Mouse (Mus musculus): Measurements from ENCODE around the gene Bbs5. TPM values are rescaled to one million over a fixed set of nuclear protein-coding genes. Genes with fewer than 3 reads are reported as not detected.

Bbs5 gene
- polyA plus RNA-seq, 1 experiment from 2014 or later, result 21.2 TPM

GRCm38 (mm10) chr2:69712981-69713625 is 66.1 kb downstream of the Bbs5 start, which contains the start of gene Fastkd1:
Fastkd1 (minus strand) TSS chr2:69713516.
- Histone ChIP-seq H3K9ac (replicated peaks; ENCODE audit: low read length) (peak within 1 kb of the TSS; percentile 60), H3K27ac (replicated peaks; ENCODE audit: low read depth, low read length) (0 out of 2 replicates have a peak within 1 kb of the TSS, but pooled peaks have one; percentile 5), H3K4me3 (replicated peaks; ENCODE audit: low read depth, low read length) (peak within 1 kb of the TSS; percentile 58), H3K9me3 (ENCODE audit: control insufficient read depth, low read length) (no peaks in the 10 kb centered on the region), H3K4me1 (ENCODE audit: control insufficient read depth, insufficient read depth, low read length) (0 out of 2 replicates have a peak, but pooled peaks cover 2% of the 10 kb centered on the region), H3K4me2 (ENCODE audit: low read length) (peak within 1 kb of the TSS; percentile 72), H3K27me3 (ENCODE audit: control insufficient read depth, insufficient read depth, low read length) (no peaks in the 10 kb centered on the region), H3K36me3 (ENCODE audit: control insufficient read depth, insufficient read depth, low read length) (0 out of 2 replicates have a peak, but pooled peaks cover 9% of the 10 kb centered on the region)
- WGBS, result under 1% methylated on average over 39 of the region's 39 CpGs
- DNase-seq (peak; percentile 95), ATAC-seq (ENCODE audit: low FRiP score, low TSS enrichment) (peak; percentile 99)

DNA sequence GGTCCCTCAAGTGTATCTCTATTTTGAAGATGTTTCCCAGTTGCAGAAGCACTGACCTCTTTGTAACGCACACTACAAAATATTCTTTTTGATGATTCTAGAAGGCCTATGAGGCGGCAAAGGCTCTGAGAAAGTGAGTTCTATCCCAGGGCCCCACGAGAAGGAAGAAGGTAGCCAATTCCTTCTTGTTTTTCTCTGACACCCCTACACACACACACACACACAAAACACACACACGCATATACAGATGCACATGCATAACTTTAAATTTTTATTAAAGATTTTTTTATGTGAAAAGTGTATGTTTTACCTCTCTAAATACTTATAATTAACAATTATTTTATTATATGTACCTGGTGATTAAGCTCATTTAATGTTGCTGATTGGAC is 66.6 kb downstream of the Bbs5 start:
- H3K4me3 ChIP-seq (replicated peaks; ENCODE audit: low read depth, low read length), result peak overlapping the region; percentile 58
- ATAC-seq (ENCODE audit: low FRiP score, low TSS enrichment) (peak; percentile 51; the same call in 1 of the 2 replicates), DNase-seq (no peak)
- H3K27ac ChIP-seq (replicated peaks; ENCODE audit: low read depth, low read length), result no peak overlapping the region
- peak overlapping the region; percentile 72 for H3K4me2 ChIP-seq (ENCODE audit: low read length)
- no peaks in the 10 kb centered on the region for H3K9me3 ChIP-seq (ENCODE audit: control insufficient read depth, low read length)
- 0 out of 2 replicates have a peak, but pooled peaks cover 2% of the 10 kb centered on the region for H3K4me1 ChIP-seq (ENCODE audit: control insufficient read depth, insufficient read depth, low read length)
- no peaks in the 10 kb centered on the region for H3K27me3 ChIP-seq (ENCODE audit: control insufficient read depth, insufficient read depth, low read length)
- H3K36me3 ChIP-seq (ENCODE audit: control insufficient read depth, insufficient read depth, low read length), result 0 out of 2 replicates have a peak, but pooled peaks cover 6% of the 10 kb centered on the region
- 30% methylated on average over 4 of the region's 4 CpGs for WGBS
- no peak overlapping the region for H3K9ac ChIP-seq (replicated peaks; ENCODE audit: low read length)

GRCm38 (mm10) chr2:69714126-69714525 is 67.2 kb downstream of the Bbs5 start:
- ATAC-seq (ENCODE audit: low FRiP score, low TSS enrichment), result no peak
- H3K4me2 ChIP-seq (ENCODE audit: low read length), result no peak overlapping the region
- 83% methylated on average over 5 of the region's 5 CpGs for WGBS

DNA sequence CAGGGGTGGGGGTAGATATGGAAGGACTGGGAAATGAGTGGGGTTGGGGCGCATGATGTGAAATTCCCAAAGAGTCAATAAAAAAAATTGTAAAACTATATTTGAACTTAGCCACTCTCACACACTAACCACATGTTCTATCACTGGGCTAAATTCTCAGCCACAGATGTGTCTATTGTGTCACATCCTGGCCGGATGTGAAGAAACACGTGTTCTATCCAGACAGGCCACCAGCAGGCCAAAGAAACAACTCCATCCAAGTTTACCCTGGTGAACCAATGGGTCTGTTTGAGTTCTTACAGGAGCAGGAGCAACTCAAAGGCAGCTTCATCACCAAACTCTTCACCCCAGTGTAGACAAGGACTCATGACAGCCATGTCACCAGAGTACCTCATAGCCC is 69.5 kb downstream of the Bbs5 start:
- no peak overlapping the region for H3K4me3 ChIP-seq (replicated peaks; ENCODE audit: low read depth, low read length)
- 0 out of 2 replicates have a peak, but pooled peaks cover 2% of the 10 kb centered on the region for H3K4me1 ChIP-seq (ENCODE audit: control insufficient read depth, insufficient read depth, low read length)
- WGBS, result 86% methylated on average over 3 of the region's 3 CpGs
- DNase-seq, result no peak
- H3K27ac ChIP-seq (replicated peaks; ENCODE audit: low read depth, low read length), result no peak overlapping the region
- no peaks in the 10 kb centered on the region for H3K9me3 ChIP-seq (ENCODE audit: control insufficient read depth, low read length)
- H3K9ac ChIP-seq (replicated peaks; ENCODE audit: low read length), result no peak overlapping the region
- no peaks in the 10 kb centered on the region for H3K36me3 ChIP-seq (ENCODE audit: control insufficient read depth, insufficient read depth, low read length)
- ATAC-seq (ENCODE audit: low FRiP score, low TSS enrichment), result no peak
- H3K4me2 ChIP-seq (ENCODE audit: low read length), result no peak overlapping the region
- H3K27me3 ChIP-seq (ENCODE audit: control insufficient read depth, insufficient read depth, low read length), result no peaks in the 10 kb centered on the region

More at GRCm38 (mm10) chr2:69714126-69714525, 67.2 kb downstream of the Bbs5 start:
- H3K27me3 ChIP-seq (ENCODE audit: control insufficient read depth, insufficient read depth, low read length), result no peaks in the 10 kb centered on the region
- H3K9ac ChIP-seq (replicated peaks; ENCODE audit: low read length), result no peak overlapping the region
- DNase-seq, result no peak
- H3K36me3 ChIP-seq (ENCODE audit: control insufficient read depth, insufficient read depth, low read length), result 0 out of 2 replicates have a peak, but pooled peaks cover 6% of the 10 kb centered on the region
- no peak overlapping the region for H3K4me3 ChIP-seq (replicated peaks; ENCODE audit: low read depth, low read length)
- 0 out of 2 replicates have a peak, but pooled peaks cover 2% of the 10 kb centered on the region for H3K4me1 ChIP-seq (ENCODE audit: control insufficient read depth, insufficient read depth, low read length)
- H3K27ac ChIP-seq (replicated peaks; ENCODE audit: low read depth, low read length), result no peak overlapping the region
- H3K9me3 ChIP-seq (ENCODE audit: control insufficient read depth, low read length), result no peaks in the 10 kb centered on the region

Other genes starting within 250 kb of the Bbs5 start
- 1.9 and 2.9 TPM in 2 replicates for gene Lrp2, start 61.1 kb upstream of the Bbs5 start, polyA plus RNA-seq (2014; fragmentation: Nextera tagmentation; extraction: Ambion mirVana)
- 0.11 and 0.21 TPM in 2 replicates for gene Klhl41, start 22.9 kb downstream of the Bbs5 start, polyA plus RNA-seq (2014; fragmentation: Nextera tagmentation; extraction: Ambion mirVana)
- 15.7 and 20.1 TPM in 2 replicates for gene Fastkd1, start 66.3 kb downstream of the Bbs5 start, polyA plus RNA-seq (2014; fragmentation: Nextera tagmentation; extraction: Ambion mirVana)
- gene Ppig, start 75.4 kb downstream of the Bbs5 start, polyA plus RNA-seq (2014; fragmentation: Nextera tagmentation; extraction: Ambion mirVana), result 91.2 and 95.9 TPM in 2 replicates
- 2.5 and 3.0 TPM in 2 replicates for gene Ccdc173, start 142.4 kb downstream of the Bbs5 start, polyA plus RNA-seq (2014; fragmentation: Nextera tagmentation; extraction: Ambion mirVana)
- gene Phospho2, start 142.5 kb downstream of the Bbs5 start, polyA plus RNA-seq (2014; fragmentation: Nextera tagmentation; extraction: Ambion mirVana), result 33.4 and 49.4 TPM in 2 replicates
- 75.3 and 85.9 TPM in 2 replicates for gene Klhl23, start 174.8 kb downstream of the Bbs5 start, polyA plus RNA-seq (2014; fragmentation: Nextera tagmentation; extraction: Ambion mirVana)
- gene Ssb, start 214.4 kb downstream of the Bbs5 start, polyA plus RNA-seq (2014; fragmentation: Nextera tagmentation; extraction: Ambion mirVana), result 251 and 296 TPM in 2 replicates
- gene Mettl5, start 238.4 kb downstream of the Bbs5 start, polyA plus RNA-seq (2014; fragmentation: Nextera tagmentation; extraction: Ambion mirVana), result 27.7 and 29.7 TPM in 2 replicates

Measured in midbrain, embryonic 14.5 days (tissue).